Mouse (Mus musculus) gastrocnemius, adult 2 months (tissue): Measurements from ENCODE around the gene Samd1. TPM values are rescaled to one million over a fixed set of nuclear protein-coding genes. Genes with fewer than 3 reads are reported as not detected.
"Not testable (repeated sequence)": the region's sequence is repeated elsewhere in the genome, so short reads cannot be mapped to it uniquely, and the experiment has no call there.

Experiments
- DNase-seq: peaks from one replicate; pipeline ENCODE4 v3.0.0; 2022
- H3K27ac ChIP-seq: fragments of 200-600 bp; 2 replicates; pipeline ENCODE4 v1.8.1; 2022; ENCODE audit warnings: mild to moderate bottlenecking
- H3K4me3 ChIP-seq: fragments of 200-600 bp; 2 replicates; pipeline ENCODE4 v1.8.1; 2022; ENCODE audit warnings: mild to moderate bottlenecking, moderate library complexity
- CTCF ChIP-seq: fragments of 200-600 bp; IDR thresholded peaks from 2 replicates; pipeline ENCODE4 v1.8.1; 2022; ENCODE audit warnings: antibody characterized with exemption, mild to moderate bottlenecking, moderate library complexity
- intact Hi-C: fragments of 180-260 bp; cut with DNase I; formaldehyde crosslinking; loops from one replicate; pipeline ENCODE4 v1.15.1; 2025
- total RNA-seq, 2 experiments: library from RNA; stranded (reverse); gene quantifications; 2 replicates each; pipeline ENCODE4 v1.2.3; 2021

Samd1 gene
- total RNA-seq, 2 experiments from 2014 or later, result 15.1 to 19.8 TPM

DNA sequence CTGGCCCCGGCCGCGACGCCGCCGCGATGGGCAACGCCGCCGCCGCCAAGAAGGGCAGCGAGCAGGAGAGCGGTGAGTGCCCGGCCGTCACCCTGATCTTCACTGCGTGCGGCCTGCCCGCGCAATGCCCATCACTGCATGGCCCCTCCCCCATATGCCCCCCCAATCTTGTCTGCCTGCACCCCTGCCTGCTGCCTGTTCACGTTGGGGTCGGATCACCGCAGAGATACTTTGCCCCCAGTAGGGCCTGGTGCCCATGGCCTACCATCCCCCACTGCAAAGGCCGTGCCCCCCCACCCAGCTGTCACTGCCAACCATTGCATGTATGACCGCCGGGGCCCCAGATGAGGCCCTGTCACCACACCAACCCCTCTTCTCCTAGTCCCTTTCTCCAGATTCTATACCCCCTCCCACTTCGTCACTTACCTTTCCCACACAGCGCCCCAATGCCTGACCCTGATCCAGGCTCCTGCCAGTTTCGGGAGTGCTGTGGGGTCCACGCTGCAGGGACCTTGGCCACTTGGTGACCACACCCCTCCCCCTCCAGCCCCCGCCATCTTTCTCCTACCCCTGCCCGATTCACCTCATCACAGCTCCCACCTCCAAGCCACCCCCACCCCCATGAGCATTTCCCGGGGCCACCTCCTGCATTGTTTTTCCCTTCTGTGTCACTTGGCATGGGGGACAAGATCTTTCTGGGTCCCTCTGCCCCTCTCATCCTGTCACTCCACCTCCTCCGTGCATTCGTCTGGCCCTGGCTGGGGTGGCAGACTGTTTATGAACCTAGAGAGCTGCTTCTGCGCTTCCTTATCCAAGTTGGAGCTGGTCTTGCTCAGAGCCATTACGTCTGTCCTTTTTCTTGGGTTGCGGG lies 24.1 kb upstream of the Samd1 start:
- no peak for TF ChIP-seq CTCF
- intact Hi-C loops, result no loop called here
- DNase-seq, result peak; percentile 59
- H3K27ac ChIP-seq, result peak overlapping the region; percentile 93
- peak overlapping the region; percentile 95 for H3K4me3 ChIP-seq

DNA sequence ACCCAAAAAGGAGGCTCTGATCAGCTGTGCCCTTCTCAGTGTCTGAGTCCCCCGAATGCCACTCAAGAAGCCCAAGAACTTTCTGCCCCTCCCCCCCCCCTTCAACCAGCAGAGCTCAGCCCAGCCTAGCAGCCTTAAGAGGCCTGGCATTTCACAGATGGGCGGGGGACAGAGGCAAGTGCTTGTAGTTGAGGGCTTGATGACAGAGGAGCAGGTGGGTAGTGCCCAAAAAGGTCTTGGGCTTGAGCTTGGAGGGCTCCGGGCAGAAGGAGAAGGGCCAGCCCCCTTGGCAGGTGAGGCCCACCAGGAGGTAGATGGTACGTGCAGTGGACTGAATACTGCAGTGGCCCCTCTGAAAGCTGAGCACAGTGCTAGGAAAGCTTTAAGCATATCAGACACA lies 23.0 kb upstream of the Samd1 start:
- intact Hi-C loops, result no loop called here
- DNase-seq, result no peak
- H3K27ac ChIP-seq, result peak overlapping the region; percentile 93; the same call in 1 of the 2 replicates
- H3K4me3 ChIP-seq, result no peak overlapping the region; the same call in 1 of the 2 replicates
- TF ChIP-seq CTCF, result no peak

DNA sequence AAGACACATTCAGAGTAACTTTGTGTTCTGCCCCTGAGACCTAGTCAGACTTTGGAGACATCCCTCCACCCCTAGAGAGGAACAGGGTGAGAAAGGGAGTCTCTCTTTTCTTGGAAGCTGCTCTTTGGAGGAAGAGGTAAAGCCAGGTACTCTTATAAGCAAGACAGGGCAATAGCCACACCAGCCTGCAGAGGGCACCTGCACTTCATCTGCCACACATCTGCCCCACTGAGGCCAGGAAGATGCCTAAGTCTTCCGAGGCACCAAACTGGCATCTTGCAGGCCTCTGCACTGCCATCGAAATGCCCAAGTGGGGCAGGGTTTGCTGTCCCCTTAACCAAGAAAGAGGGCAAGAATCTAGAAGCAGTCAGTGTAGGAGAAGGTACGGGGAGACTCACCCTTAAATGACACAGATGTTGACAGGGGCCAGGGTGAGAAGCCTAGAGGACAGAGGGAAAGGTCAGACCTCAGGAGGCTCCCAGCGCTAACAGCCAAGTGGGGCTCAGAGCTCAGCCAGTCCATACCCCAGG lies 21.3 kb upstream of the Samd1 start:
- intact Hi-C loops, result loop anchor here (5.0 kb wide), 1 partner anchor 36 kb away; the partner anchor contains the start of gene 2210011C24Rik
- peak overlapping the region; percentile 92 for H3K27ac ChIP-seq
- H3K4me3 ChIP-seq, result no peak overlapping the region
- TF ChIP-seq CTCF, result peak; percentile 72
- DNase-seq, result peak; percentile 65

DNA sequence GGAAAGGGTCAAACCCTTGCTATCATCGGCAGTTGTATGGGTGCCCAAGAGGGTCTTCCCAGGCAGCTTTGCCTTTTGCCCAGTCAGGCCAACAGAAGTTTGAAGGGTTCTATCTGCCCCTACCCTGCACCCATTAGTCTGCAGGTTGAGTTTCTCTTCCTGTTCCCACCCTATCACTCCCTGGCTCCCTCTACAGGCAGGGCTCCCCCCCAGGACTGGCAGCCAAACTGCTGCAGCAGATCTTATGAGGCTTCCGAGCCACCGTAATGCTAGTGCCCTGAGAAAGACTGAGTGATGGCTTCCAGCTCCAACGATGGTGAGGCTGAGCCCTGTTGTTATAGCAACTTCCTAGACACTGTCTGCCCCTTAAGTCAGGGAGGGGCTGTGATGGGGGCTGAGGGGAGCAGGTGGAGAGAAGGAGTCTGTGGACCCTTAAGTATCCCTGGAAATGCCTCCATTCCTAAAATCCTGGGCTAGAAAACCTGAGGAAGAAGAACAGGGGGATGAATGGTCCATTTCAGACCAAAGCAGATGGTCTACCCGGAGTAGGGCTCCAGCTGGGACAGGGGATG lies 20.6 kb upstream of the Samd1 start:
- peak; percentile 59 for DNase-seq
- intact Hi-C loops, result loop anchor here (5.0 kb wide), 1 partner anchor 35 kb away; the partner anchor contains the start of gene 2210011C24Rik
- Histone ChIP-seq H3K4me3 (no peak overlapping the region; the same call in 1 of the 2 replicates), H3K27ac (peak overlapping the region; percentile 92)
- TF ChIP-seq CTCF, result peak; percentile 48

DNA sequence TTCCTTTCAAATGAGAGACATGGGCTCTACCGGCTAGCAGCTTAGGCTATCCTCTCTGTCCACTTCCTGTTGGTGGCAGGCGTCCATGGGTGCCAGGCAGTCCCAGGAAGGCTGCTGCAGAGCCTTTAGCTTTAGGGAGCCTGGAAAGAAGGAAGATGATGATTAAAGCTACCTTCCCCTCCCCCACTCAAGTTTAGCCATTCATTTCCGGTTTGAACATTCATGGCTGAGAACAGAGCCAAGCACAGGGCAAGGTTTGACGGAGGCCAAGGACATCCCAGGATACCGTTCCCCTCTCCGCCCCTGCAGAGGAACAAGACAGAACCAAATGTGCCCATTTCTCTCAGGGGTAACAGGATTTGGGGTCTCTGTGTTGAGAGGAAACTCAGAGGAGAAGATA lies 19.8 kb upstream of the Samd1 start:
- peak overlapping the region; percentile 92 for H3K27ac ChIP-seq
- intact Hi-C loops, result loop anchor here (5.0 kb wide), 1 partner anchor 35 kb away; the partner anchor contains the start of gene 2210011C24Rik
- H3K4me3 ChIP-seq, result peak overlapping the region; percentile 52

DNA sequence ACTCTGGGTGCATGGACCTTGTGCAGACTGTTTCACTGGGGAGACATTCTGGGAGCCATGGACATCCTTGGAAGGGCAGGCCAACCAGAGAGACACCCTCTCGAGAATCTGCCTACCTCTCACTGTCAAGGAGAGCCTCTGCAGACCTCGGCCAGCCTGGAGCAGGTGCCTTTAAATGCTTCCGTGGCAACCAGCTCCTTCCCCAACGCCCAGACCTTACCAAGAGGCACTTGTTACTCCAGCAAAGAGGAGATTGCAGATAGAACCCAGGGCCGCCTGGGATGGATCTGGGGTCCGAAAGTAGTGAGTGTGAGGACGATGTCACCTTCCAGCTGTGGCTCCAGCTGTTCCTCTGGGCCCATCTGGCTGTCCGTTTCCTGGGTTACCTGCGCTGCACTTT lies 19.3 kb upstream of the Samd1 start:
- Histone ChIP-seq H3K27ac (peak overlapping the region; percentile 92), H3K4me3 (peak overlapping the region; percentile 52)
- no peak for TF ChIP-seq CTCF
- intact Hi-C loops, result loop anchor here (5.0 kb wide), 1 partner anchor 34 kb away; the partner anchor contains the start of gene 2210011C24Rik
- DNase-seq, result peak; percentile 20

More for the DNA sequence above, 19.8 kb upstream of the Samd1 start:
- TF ChIP-seq CTCF, result no peak
- peak; percentile 34 for DNase-seq

DNA sequence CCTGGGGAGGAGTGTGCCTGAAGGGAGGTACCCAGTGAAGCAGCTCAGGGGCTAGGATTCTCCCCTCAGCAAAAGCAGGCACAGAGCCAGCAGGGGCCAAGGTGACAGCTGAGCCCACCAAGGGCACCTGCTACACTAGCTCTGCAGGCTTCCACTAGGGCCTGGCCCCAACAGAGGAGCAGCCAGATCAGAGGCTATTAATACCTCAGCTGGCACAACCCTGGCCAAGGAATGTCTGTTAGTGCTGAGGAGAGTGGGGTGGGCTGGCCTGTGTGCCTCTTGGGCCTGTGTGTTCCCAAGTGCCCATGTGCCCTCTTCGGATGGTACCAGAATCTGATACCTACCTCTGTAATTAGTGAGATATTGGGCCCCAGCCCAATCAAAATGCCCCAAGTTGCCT lies 17.2 kb upstream of the Samd1 start:
- DNase-seq, result peak; percentile 86
- intact Hi-C loops, result loop anchor here (1.0 to 2.0 kb wide), 2 partner anchors 15 to 16 kb away; no protein-coding TSS in a partner anchor

DNA sequence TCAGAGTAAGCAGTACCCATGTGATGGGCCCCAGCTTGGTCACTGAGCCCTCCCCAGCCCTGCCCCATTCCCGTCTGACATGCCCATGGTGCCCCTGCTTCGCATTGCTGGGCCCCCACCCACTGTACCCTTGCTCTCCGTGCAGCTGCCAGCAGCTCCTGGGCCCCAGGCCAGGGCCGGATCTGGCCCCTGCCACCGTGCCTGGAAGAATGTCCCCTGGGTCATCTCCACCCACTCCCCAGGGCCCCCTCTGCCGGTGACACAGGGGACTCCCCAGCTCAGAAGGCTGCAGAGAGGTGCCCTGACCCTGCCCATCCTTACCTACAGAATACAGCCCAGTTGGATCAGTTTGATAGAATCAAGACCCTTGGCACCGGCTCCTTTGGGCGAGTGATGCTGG lies 16.6 kb upstream of the Samd1 start:
- intact Hi-C loops, result loop anchor here (1.0 to 2.0 kb wide), 2 partner anchors 14 to 17 kb away; no protein-coding TSS in a partner anchor
- H3K4me3 ChIP-seq, result peak overlapping the region; percentile 21; the same call in 1 of the 2 replicates
- TF ChIP-seq CTCF, result peak; percentile 66
- H3K27ac ChIP-seq, result peak overlapping the region; percentile 92
- peak; percentile 91 for DNase-seq

More for the DNA sequence above, 17.2 kb upstream of the Samd1 start:
- Histone ChIP-seq H3K27ac (peak overlapping the region; percentile 92), H3K4me3 (peak overlapping the region; percentile 21)
- TF ChIP-seq CTCF, result no peak

DNA sequence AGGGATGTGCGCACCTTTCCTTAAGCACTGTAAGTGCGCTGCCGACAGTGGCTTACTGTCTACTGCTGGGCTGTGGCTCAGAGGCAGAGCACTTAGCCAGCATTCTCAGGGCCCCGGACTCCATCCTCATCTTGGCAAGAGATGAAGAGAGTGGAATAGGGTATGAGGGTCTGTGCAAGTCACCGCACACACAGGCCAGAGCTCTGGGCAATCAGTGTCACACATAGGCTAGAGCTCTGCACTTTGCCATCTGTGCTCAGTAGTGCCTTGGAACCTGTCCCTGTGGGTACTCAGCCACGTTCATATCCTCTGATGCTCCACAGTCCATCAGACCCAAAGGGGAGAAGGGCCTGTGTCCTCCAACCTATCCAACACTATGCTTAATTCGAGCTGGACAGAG lies 15.9 kb upstream of the Samd1 start:
- H3K4me3 ChIP-seq, result no peak overlapping the region
- peak overlapping the region; percentile 92 for H3K27ac ChIP-seq
- no peak for DNase-seq
- no peak for TF ChIP-seq CTCF
- intact Hi-C loops, result loop anchor here (2.0 kb wide), 1 partner anchor 13 kb away; no protein-coding TSS in a partner anchor

DNA sequence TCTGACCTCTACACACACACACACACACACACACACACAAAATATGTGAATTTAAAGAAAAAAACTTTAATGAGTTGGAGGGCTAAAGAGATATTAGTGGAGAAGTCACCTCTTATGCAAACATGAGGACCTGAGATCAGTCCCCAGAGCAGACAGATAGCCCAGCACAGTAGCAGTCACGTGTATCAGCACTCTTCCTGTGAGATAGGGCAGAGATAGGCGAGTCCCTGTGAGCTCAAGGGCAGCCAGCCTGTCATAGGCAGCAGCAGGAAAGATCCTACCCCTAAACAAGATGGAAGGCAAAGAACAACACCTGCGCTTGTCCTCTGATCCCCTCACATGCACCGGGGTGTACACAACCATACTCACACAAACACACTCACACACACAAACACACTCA lies 15.0 kb upstream of the Samd1 start:
- Histone ChIP-seq H3K4me3 (no peak overlapping the region), H3K27ac (no peak overlapping the region)
- no peak for TF ChIP-seq CTCF
- no peak for DNase-seq
- intact Hi-C loops, result no loop called here

DNA sequence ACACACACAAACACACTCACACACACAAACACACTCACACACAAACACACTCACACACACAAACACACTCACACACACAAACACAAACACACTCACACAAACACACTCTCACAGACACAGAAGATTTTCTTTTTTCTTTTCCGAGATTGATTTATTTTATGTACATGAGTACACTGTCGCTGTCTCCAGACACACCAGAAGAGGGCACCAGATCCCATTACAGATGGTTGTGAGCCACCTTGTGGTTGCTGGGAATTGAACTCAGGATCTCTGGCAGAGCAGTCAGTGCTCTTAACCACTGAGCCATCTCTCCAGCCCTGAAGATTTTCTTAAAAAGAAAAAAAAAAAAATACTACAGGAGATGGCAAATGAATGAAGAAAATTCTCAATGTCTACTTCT lies 14.2 kb upstream of the Samd1 start:
- H3K27ac ChIP-seq, H3K4me3 ChIP-seq, DNase-seq, intact Hi-C loops: not testable (repeated sequence)
- peak; percentile 31; the same call in 1 of the 2 replicates for TF ChIP-seq CTCF

DNA sequence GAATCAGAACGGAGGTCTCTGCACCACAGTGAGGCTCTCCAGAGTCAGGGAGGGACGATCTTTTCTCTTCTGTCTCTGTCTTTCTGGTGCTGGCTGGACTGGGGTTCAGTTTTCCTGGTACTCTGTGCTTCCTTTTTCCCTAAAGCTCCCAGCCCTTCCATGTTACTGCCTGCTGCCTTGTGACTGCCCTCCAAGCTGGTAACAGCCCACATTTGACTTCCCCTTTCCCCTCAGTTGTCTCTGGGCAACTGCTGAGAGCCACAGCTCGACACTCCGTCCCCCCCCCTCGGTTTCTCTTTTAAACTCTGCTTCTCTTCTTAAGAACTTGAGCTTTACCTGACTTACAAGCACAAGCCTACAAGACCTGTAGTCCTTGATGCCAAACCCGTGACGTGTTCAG lies 8.2 kb upstream of the Samd1 start:
- H3K27ac ChIP-seq, result no peak overlapping the region

More for the DNA sequence above, 8.2 kb upstream of the Samd1 start:
- intact Hi-C loops, result no loop called here
- H3K4me3 ChIP-seq, result no peak overlapping the region
- TF ChIP-seq CTCF, result no peak
- DNase-seq, result no peak
